Mouse (Mus musculus) brain, embryonic 18.5 days (tissue): ENCODE data around the gene Ubac2.

Source experiments
- DNase-seq: peaks from one replicate; pipeline ENCODE4 v3.0.0-alpha.2; 2012; ENCODE audit warnings: low read depth, low spot score

Gene Ubac2

DNA sequence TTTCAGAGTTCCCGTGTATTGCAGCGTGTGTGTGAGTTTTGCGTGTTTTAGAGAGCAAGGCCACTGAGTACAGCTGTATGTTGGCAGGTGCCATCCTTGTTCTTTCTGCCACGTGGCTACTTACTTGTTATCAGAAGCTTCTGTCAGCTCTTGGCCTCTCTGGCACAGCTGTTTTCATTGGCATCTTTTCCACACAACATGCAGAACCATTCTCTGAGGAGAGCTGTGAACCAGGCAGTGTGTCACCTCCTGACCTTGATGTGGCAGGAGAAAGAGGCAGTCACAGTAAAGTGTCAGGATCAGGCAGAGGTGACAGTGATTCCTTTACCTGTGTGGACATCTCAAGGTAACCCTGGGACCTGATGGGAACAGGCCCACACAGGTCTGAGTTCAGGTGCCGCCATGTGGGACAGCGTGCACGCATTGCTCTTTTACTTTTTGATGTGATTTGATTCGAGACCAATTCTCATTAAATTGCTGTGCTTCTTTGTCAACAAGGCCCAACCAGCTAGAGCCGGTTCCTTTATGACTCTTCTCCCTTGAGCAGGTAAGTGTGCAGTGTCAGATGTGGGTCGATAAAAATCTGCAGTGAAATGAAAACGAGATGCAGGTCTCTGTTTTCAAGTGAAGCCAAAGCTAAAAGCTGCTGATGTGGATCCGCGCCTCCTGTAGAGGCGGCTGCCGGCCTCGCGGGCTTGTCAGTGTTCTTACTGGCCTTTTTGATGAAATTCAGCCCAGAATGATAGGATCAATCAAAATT is 122.1 kb downstream of the Ubac2 start:
- DNase-seq = no peak

- DNase-seq = no peak
Observed at GRCm38 (mm10) chr14:122002224-122002623, 123.8 kb downstream of the Ubac2 start.

DNA sequence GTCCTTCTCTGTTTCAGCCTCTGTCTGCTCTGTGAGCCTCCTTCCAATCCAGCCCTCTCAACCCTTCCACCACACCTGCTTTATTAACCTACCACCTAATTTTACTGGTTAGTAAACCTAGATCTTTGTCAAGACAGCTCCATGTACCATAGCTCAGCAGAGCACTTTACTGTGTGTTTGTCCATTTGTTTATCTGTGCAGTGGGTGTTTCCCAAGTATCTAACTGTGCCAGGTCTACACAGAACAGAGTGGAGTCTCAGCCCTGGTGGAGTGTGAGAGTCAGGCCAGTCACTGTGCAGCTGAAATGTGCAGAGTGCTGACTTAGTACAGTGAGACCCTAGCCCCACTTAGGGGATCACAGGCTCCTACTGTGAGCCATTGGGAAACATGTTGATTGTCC is 125.4 kb downstream of the Ubac2 start:
- no peak for DNase-seq

DNA sequence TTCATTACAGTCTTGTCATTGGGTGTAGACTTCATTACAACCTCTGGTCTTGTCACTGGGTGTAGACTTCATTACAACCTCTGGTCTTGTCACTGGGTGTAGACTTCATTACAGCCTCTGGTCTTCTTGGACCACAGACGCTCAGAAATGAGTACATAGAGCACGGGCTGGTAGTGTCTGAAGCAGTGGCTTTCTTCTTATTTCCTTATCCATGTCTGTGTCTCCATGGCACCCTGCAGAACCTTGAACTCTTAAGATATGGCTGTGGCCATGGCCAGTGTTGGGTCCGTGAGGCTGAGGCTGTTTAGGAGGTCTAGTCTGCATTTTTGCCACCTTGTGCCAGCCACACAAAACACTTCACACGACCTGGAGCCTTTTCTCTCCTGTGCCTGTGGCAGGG is 129.8 kb downstream of the Ubac2 start:
- no peak for DNase-seq

GRCm38 (mm10) chr14:122009502-122009901 is 131.1 kb downstream of the Ubac2 start:
- DNase-seq = no peak

DNA sequence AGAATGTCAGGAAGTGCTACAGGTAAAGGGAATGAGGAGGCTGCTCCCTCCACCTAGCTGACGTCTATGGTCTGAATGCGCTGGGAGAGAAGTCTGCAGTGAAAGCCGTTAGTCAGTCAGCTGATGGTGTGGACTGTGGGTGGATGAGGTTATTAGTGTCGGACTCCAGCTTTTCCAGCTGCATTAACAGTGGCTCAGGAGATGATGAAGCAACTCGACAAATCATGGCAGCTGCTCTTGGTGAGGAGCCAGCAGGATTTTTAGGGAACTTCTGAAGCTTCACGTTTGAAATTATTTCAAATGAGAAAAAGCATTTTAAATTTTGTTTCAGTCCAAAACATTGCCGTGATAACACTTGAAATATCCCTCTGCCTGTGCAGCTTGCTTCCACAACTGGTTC is 131.9 kb downstream of the Ubac2 start:
- DNase-seq = no peak

- DNase-seq = no peak
Observed at GRCm38 (mm10) chr14:122011768-122012167, 133.3 kb downstream of the Ubac2 start.

- DNase-seq = no peak
Observed at GRCm38 (mm10) chr14:122012193-122012592, 133.8 kb downstream of the Ubac2 start.

GRCm38 (mm10) chr14:122012814-122013213 is 134.4 kb downstream of the Ubac2 start:
- no peak for DNase-seq

GRCm38 (mm10) chr14:122013417-122013951 is 135.1 kb downstream of the Ubac2 start:
- no peak for DNase-seq

DNA sequence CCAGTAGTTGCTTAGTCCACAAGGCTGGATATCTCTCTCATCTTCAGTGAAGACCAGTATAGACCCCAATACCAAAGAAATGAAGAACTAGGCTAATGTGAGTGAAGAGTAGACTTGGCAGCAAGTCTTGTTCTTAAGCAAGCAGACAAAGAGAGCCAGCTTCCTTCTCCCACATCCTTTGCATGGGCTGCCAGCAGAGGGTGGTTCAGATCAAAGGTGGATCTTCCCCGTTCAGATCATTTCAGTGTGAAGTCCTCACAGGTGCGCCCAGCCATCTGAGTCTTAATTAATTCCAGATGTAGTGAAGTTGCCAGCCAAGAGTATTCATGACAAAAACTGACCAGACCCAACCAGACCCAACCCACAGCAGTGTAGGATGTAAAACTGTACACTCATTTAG is 139.5 kb downstream of the Ubac2 start:
- DNase-seq = no peak

- DNase-seq = no peak
Observed at GRCm38 (mm10) chr14:122019389-122019788, 141.0 kb downstream of the Ubac2 start.

DNA sequence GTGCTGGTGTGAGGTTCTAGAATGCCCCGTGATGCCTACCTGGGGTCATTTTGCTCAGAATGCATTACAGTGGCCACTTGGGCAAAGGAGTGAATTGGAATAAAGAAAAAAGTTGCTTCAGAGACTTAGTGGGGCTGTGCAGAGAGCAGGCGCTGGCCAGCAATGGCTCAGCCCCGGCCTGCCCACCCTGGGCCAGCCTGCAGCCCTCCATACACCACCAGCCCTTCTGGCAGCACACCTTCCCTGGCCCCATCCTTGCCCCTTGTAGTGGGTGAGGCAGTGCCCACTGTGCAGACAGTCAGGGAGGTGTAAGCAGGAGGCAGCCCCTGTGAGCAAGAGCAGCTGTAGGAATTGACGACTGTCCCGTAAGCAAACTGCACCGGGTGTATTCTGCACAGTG is 142.1 kb downstream of the Ubac2 start:
- DNase-seq = no peak

DNA sequence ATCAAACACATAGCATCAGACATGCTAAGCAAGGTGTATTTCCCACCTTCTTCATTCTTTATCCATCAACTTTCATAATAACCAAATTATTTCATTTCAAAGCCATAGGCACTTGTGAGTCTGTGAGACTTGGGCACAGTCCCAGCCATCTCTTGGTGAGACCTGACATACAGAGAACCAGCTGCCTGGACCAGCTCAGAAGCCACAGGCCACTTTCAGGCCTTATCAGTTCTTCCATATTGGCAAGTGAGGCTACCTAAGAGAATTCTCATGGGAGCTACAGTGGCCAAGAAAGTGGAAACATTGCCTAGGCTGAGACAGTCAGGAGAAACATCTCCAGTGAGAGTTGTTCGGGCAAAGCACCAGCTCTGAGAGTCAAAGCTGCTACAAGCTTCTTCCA is 144.6 kb downstream of the Ubac2 start:
- DNase-seq = no peak

- no peak for DNase-seq
Observed at GRCm38 (mm10) chr14:122023928-122024327, 145.5 kb downstream of the Ubac2 start.

DNA sequence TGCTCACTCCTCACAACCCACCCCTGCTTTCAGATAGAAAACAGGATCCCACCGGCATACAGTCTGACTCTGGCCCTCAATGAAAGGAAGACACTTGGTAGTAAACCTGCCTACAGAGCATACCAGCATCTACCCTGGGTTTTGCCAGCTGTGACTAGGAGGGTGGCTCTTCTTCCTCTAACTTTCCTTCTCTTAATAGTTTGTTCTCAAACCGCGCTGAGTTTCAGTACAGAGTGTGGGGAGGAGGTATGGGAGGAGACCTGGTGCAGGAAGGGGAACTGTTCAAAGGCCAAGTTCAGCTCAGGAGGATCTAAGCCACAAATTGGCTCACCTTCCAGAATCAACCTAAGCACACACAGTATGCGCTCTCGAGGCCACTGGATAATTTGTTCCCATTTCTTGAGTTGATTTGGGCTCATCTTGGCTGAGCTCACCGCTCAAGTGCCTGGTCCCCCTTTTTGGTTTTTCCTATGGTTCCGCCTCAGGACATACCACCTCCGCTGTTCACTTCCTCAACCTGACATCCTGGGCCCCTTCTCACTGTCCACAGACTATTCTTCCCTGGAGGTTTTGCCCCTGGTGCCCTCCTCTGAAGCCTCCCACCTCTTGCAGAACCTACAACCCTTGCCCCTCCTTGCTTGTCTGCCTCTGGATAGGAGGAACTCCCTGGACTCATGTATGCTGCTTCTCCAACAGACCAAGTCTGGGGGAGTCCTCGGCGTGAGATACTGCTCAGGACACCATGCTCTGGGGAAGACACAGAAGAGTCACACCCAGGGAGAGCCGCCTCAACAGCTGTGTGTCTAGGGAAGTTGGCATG is 150.7 kb downstream of the Ubac2 start:
- DNase-seq = no peak

DNA sequence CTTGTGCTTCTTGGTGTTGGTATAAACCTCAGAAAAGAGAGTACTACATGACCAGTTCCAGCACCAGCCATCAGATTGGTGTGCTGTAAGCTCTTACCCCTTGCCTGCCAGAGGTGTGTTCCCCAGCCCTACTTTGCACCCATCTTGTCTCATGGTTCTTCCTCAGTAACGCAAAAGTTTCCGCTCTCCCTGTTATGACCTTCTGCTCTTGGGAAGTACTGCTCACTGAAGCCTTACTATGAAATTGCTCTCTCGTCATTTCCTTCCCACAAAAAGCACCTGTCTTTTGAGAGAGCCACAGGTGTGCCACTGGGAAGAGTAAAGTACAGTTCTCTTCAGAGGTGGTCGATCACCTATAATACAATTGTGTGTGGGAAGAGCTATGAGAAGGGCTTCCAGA is 151.4 kb downstream of the Ubac2 start:
- no peak for DNase-seq

DNA sequence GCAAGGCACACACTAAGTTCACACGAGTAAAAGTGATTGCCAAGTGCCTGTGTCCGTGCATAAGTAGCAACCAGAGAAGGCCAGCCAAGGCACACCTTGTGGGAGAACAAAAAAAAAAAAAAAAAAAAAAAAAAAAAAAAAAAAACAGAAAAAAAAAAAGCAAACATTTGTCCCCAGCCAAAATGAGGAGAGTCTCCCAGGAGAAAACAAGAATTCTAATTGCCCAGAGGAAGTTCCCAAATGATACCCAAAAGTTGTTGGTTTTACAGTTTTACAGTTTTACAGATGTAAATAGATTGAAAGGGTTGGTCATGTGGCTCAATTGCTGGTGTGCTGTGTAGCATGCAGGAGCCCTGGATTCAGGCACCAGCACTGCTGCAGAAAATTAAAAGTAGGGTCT is 153.6 kb downstream of the Ubac2 start:
- DNase-seq = no peak

GRCm38 (mm10) chr14:122034451-122034850 is 156.0 kb downstream of the Ubac2 start, which contains the start of gene Timm8a2:
Gene Timm8a2 (plus strand): TSS chr14:122034674.
- DNase-seq = no peak

DNA sequence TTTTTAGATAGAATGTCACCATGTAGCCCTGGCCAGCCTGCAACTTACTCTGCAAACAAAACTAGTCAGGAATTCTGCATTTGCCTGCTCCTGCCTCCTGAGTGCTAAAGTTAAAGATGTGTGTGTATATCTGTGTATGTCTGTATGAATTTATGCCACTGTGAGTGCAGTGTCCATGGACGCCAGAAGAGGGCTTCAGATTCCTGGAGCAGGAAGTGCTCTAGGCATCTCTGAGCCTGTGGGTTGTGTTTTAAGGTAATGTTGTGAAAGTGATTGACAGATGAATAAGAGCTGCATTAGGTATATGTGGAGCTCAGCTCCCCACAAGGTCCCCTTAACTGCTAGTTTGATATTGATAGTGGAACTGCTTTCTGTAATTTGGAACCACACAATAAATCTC is 156.8 kb downstream of the Ubac2 start:
- DNase-seq = no peak

DNA sequence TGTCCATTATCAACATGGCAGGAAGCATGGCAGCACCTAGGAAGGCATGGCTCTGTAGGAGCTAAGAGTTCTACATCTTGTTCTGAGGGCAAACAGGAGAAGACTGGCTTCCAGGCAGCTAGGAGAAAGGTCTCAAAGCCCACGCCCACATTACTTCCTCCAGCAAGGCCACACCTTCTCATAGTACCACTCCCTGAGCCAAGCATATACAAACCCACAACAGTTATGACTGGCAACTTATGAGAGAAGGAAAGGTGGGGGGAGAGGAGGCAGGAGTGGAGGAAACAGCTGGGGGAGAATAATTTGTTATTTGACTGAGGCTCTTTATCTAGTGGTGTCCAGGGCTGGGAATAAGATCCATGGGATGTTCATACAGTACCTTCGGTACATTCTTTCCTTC is 157.4 kb downstream of the Ubac2 start:
- no peak for DNase-seq

GRCm38 (mm10) chr14:122038874-122039647 is 160.6 kb downstream of the Ubac2 start:
- no peak for DNase-seq
